Mouse (Mus musculus): ENCODE measurements around the gene Foxe3.
A peak's percentile ranks its signal among the peaks of the same experiment; 100 is the strongest.

Foxe3 gene

DNA sequence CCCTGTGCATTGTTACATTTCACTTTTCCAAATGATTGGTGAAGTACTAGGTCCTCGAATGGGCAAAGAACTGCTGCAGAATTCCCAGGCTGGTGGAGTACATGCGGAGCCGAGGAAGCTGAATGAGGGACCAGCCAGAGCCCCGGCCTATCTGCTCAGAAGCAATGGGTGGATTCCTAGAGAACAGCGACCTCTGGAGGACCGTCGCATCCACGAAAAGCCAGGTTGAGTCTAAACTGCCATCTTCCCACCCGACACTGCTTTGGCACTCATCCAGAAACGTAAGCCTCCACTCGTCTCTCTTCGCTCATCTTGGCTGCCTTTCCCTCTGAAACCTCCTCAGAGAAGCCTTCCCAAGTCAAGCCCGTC is 12.2 kb downstream of the Foxe3 start:
- DNase-seq = peak; percentile 31

DNA sequence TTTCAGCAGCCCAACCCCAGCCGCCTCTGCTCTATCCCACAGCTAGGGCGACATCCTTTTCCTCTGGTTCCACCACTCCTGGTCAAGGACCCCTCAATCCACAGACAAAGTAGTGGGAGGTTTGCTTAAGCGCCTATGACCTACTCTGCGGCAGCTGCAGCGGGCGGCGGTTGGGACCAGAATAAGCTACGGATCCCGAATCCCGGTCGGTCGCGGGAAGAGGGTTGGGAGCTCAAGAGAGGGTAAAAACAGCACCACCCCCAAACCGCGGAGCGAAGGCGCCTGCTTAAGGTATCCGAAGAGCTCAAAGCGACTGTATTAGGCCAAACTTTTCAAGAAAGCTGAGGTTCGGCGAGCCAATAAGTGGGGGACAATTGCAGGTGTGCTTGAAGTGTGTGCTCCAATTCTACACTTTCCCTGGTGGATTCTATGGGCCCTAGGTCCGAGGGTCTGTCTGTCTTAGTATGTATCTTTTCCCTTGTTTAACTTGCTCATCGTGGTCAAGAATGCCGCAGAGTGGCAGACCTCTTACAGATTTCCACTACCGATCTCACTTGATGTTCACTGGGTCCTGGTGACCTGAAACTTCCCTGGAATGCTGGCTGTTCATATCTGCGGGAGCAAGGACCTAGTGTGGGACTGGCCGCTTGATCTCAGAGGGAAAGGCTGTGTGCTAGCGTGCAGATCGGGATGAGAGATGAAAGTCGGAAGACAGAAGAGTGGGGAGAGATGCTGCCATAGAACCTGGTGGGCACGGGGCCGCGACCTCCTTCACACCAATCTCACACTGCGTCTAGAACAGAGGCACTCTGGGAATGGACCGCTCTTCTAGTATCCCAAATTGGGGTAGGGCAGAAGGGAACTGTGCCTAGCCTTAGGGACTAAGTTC is 12.9 kb downstream of the Foxe3 start:
- DNase-seq = no peak

GRCm38 (mm10) chr4:114909602-114910484 is 16.0 kb downstream of the Foxe3 start:
- DNase-seq = no peak

GRCm38 (mm10) chr4:114908829-114909601 is 16.8 kb downstream of the Foxe3 start, which contains the start of gene Foxd2:
Gene Foxd2 (minus strand): TSS chr4:114908873.
- peak; percentile 47 for DNase-seq

DNA sequence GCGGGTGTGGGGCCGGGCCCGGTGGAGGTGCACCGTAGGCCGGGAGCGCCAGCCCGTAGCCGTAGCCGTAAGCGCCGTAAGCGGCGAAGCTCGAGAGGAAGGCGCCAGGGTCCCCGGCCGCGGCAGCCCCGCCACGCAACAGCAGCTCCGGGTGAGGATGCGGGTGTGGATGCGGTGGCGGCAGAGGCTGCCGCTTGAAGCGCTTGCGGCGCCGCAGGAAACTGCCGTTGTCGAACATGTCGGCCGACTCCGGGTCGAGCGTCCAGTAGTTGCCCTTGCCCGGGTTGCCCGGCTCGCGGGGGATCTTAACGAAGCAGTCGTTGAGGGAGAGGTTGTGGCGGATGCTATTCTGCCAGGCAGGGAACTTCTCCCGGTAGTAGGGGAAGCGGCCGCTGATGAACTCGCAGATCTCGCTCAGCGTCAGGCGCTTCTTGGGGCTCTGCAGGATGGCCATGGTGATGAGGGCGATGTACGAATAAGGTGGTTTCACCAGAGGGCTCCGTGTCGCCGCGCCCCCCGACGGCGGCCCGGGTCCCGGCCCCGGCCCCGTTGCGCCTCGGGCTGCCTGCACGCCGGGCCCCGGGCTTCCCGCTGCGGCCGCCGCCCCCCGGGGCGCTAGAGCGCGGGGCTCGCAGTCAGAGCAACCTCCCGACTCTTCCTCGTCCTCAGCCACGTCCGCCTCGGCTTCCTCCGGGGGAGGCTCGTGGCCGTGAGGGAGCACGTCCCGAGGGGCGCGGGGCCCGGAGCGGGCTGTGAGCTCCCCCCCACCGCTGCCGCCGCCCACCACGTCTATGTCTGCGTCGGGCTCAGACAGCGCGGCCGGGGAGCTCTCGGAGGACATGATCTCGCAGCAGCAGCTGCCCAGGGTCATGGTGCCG is 17.6 kb downstream of the Foxe3 start:
- DNase-seq = no peak

DNA sequence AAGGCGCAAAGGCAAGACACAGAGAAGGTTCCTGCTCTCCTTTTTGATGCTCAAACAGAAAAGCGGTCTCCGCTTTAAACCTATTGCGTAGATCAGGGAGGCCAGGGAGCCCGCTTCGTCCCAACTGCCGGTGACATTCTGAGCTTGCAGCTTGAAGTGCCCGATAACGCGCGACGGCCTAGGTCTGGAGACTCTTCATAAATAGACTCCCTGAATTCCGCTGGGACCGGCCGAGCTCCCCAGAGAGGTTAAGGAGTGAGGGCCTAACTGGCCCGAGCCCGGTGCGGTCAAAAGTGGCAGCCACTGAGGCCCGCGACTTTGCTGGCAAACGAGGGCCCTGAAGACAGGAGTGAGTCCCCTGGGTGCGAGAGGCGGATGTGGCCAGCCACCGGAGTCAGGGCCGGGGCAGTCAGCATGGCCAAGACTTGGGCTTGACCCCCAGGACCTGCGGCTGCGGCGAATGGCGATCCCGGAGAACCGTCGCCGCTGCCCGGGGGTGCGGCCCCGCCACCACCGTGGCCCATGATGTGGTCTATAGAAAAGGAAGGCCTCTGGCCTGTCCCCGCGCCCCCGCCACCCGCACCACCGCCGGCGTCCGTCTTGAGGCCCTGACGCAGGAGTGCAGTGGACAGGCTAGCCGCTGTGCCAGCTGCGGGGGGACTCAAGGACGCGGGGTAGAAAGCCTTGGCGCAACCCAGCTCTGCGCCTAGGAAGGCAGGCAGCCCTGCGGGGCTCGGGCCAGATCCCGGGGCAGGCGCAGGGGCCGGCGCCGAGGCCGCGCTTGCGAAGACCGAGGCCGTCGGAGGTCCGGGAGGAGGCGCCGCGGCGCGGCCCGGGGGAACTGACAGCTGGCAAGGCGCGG is 18.5 kb downstream of the Foxe3 start:
- no peak for DNase-seq

DNA sequence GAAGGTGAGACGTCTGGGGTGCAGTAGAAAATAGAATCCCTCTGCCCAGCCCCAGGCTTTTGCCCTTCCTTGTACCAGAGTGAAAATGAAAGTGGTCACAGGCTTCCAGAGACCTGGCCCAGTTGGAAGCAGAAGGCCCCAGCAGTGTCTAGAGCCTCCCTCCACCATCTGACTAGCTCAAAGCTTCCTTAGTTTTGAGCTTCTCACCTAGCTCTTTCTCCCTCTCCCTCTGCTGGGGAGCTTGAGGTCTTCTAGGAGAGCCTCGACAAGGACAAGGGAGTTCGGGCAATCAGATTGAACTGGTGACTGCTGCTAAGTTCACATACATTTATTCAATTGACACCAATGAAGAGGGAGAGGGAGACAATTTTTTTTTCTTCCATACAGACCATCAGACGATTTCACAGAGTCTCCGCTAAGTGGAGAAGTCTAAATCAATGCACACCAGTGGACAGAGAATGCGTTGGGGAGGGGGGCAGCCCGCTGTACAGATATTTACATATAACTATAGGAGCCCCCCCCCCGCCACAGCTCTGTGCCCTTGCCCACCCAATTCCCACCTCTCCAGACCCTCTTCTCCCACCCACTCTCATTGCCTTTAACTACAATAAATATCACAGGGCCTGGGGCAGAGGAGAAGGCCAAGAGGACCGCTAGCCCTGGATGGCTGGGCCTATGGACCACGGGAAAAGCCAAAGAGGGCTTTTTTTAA is 19.7 kb downstream of the Foxe3 start:
- no peak for DNase-seq

DNA sequence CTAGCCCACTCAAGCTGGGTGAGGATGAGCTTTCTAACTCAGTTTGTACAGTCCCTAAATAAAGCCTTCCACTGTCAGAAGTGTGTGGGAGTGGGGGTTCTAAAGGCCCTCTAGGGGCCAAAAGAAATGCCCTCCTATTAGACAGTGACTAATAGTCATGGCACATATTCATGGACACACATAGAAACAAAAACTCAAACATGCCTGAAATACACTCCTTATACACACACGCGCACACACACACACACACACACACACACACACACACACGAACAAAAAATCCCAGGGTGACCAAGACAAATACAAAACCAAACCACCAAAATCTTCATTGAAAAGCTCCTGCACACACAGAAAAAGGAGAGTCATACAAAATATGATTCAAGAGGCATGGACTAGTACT is 20.3 kb downstream of the Foxe3 start:
- no peak for DNase-seq

- DNase-seq = no peak
These were observed 22.4 kb downstream of the Foxe3 start for GRCm38 (mm10) chr4:114903422-114903782.

- no peak for DNase-seq
These were observed 23.0 kb downstream of the Foxe3 start for GRCm38 (mm10) chr4:114902641-114903421.

DNA sequence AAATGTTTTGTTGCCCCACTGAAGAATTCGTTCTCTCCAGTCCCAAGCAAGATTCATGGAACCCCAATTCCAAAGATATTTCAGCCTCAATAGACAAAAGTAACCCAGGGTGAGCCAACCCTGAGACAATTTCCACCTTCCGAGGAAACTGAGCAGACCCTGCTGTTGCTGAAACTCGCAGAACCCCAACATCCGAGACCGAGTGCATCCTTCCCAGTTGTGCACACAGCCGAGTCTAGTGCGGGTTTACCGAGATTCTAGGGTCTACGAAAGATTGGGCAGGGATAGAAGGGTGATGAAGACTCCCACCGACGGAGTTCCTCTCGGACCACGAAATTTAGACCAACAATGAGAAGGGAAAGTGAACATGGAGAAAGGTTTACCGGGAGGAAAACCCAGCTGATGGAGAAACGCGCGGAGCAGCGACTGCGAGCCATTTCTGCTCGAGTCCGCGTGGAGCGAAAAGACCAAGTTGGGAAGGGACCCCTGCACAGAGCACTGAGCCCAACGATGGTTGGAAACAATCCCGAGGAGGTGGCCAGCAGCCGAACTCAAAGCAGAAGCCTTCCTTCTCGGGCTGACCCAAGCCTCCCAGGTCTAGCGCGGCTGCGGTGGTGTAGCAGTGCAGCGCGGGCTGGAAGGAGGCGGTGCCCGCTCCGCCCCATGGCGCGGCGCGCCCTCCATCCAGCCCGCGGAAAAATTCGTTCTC is 24.0 kb downstream of the Foxe3 start:
- DNase-seq = no peak

DNA sequence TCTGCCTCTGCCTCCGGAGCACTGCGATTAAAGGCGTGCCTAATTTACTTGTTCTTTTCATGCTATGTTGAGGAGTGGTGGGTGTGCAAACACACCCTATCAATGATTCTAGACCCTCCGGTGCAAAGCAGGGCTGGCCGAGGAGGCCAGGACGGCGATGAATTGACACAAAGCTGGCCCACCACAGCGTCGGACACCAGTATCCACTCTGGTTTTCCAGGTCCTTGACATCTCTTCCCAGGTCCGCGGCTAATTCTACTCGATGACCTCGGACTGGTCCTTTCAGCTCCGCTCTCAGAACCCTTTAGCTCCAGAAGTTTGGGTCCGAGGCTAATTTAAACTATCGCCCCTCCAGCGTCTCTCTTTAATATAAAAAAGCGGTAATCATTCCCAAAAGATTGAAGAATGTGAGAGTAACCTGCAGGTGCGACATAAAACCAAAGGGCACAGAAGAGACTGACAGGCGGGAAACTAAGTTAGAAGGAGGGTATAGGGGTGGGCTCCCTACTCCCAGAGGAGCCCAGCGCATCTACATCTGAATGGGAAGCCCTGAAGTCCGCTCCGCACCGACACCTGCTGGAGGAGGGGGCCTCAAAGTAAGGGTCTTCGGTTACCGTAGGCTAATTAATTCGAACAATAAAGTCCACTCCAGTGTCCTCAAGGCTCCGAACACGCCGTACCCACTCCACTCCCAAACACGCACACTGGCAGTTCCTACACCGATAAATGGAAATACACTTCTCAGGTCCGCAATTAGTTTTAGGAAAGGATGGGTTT is 24.8 kb downstream of the Foxe3 start:
- DNase-seq = no peak

DNA sequence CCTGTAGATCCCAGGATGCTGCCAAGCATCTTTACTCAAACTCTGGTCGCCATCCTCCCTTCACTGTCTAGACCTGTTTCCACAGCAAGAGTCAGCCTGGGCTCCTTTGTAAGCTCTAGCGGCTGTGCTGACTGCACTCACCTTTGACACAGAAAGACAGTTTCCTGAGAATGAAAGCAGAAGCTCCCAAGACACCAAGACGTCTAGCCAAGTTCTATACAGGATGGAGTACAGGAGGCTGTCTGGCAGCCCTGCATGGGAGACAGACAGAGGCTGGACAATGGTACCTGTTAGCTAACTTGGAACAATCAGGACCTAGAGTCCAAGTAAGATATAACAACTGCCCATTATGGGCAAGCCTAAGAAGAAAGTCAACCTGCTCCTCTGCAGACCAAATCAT is 25.9 kb downstream of the Foxe3 start:
- DNase-seq = no peak

DNA sequence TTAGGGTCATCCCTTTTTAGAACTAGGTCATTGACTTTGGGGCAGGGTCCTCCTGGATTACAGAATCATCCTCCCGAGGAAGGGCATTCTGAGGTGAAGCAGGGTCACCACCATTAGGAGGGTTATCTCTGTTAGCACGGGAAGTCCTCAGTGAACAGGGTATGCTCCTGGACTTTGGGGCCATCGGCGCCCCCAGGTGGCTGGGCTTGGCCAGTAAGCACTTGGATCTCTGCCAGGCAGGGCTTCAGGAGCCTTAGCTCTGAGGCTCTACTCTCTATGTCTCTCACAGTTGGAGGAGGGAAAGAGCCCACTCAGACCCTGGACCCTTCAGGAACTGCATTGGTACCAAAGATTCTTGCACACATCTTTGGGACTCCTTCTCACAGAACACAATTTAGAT is 28.0 kb downstream of the Foxe3 start:
- no peak for DNase-seq

DNA sequence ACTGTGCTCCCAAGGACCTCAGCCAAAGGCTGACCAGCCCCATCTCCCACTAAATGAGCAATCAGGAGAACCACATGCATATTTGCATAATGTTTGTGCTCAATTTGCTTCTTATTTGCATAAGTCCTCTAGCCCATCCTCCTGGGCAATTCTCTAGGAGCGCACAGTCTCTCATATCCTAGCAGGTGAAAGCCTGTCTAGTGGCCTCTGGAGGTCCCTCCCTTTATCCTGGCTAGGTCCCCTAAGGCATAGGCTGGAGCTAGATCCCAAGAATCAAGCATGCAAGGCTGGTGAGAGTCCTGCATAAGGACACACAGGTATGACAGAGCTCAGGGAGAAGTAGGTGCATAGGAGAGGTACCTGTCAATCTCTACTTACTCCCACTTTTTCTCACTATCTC is 43.6 kb downstream of the Foxe3 start:
- no peak for DNase-seq

GRCm38 (mm10) chr4:114876441-114876972 is 49.3 kb downstream of the Foxe3 start:
- DNase-seq = no peak
